Comparison of ENCODE assay signal across 9 mouse cellular contexts in the genomic region with DNA sequence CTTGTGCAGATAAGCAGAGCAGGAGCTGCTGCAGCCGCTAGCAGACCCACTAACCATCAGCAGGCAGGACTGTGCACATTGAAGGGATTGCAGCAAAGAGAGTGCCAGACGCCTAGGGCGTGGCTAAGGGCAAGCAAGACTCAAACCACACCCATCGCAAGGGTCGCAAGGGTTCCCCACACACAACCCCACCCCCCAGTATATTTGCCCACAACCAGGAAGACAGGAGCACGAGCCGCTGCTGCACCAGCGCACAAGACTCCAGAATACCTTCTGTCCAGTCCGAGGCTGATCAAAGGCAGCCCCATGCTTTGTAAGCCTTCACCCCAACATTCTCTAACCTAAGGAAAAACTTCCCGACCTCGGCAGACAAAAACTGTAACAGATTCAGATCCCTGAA. TPM values are rescaled to one million over a fixed set of nuclear protein-coding genes. Genes with fewer than 3 reads are reported as not detected.
DNase-seq lines count a peak whose midpoint lies in the region; ATAC-seq lines count a peak whose summit lies in the region.
"Had no signal": no experiment of that assay in that cellular context is flagged by ENCODE, and none has a peak within 500 bp of the region (broad histone marks: within the 10 kb centered on the region; RNA-seq: fewer than 3 reads in every experiment).

No protein-coding gene starts in this region.

- H3K4me3 ChIP-seq in forebrain, embryonic 14.5 days (ENCODE audit: low read depth, low read length): peak overlapping the region; percentile 70

- DNase-seq in heart, adult 11 months: peak; percentile 92
- DNase-seq in heart, adult 8-10 months (ENCODE audit: low spot score): no peak
- peak; percentile 72 for DNase-seq in R1 (ENCODE audit: low read depth, low spot score)
- no peak for DNase-seq in forebrain, embryonic 14.5 days (ENCODE audit: low spot score)
- DNase-seq in right cerebral cortex, postnatal 14 days: no peak
- DNase-seq in lung, postnatal 14 days: no peak
- DNase-seq in thymus, postnatal 10 days (ENCODE audit: low spot score in 2 of 2): no peak

- no peak for ATAC-seq in forebrain, embryonic 14.5 days
- ATAC-seq in megakaryocyte, adult 5-6 weeks (ENCODE audit: poor library complexity, severe bottlenecking): peak; percentile 56

- peak overlapping the region; percentile 71 for H3K9ac ChIP-seq in forebrain, embryonic 14.5 days (ENCODE audit: low read length)

- H3K27me3 ChIP-seq in forebrain, embryonic 14.5 days (replicated peaks; ENCODE audit: control insufficient read depth, insufficient read depth, low read length): peaks cover 30% of the 10 kb centered on the region

- 0% methylated on average over 11 of the region's 11 CpGs for WGBS in forebrain, embryonic 14.5 days

- H3K27ac ChIP-seq in forebrain, embryonic 14.5 days (ENCODE audit: low read depth, low read length): no peak overlapping the region

- no peaks in the 10 kb centered on the region for H3K9me3 ChIP-seq in forebrain, embryonic 14.5 days (replicated peaks; ENCODE audit: control insufficient read depth, low read length)

- no peaks in the 10 kb centered on the region for H3K36me3 ChIP-seq in forebrain, embryonic 14.5 days (ENCODE audit: control insufficient read depth, insufficient read depth, low read length)

- H3K4me2 ChIP-seq in forebrain, embryonic 14.5 days (ENCODE audit: low read length): peak overlapping the region; percentile 88

- H3K4me1 ChIP-seq in forebrain, embryonic 14.5 days (ENCODE audit: control insufficient read depth, insufficient read depth, low read length): peaks cover 7% of the 10 kb centered on the region; the same call in 1 of the 2 replicates

RNA-seq across cellular contexts. Expression of a gene that starts 1.7 kb away (rescaled TPM):
- total RNA-seq in heart, adult 8-10 months (2022): 1 to 10 TPM in 2 of 4 experiments, under 1 TPM in 2; 0.57 to 1.1 (median 1.0) TPM
- 1.4 and 2.2 TPM in 2 replicates for polyA plus RNA-seq in forebrain, embryonic 14.5 days (2014; fragmentation: Nextera tagmentation; extraction: Ambion mirVana)
- total RNA-seq in megakaryocyte, adult 5-6 weeks (2015): 2.3 and 3.8 TPM in 2 replicates
- 4.8 and 5.5 TPM in 2 replicates for total RNA-seq in megakaryocyte, adult 5-6 weeks (2017)

RNA-seq across cellular contexts. Expression of a gene that starts 1.9 kb away (rescaled TPM):
- total RNA-seq in heart, adult 8-10 months (2022): not detected
- polyA plus RNA-seq in forebrain, embryonic 14.5 days (2014; fragmentation: Nextera tagmentation; extraction: Ambion mirVana): 0.10 TPM in 1 of 2 replicates, not detected in the other
- 0.56 and 0.57 TPM in 2 replicates for total RNA-seq in megakaryocyte, adult 5-6 weeks (2015)
- total RNA-seq in megakaryocyte, adult 5-6 weeks (2017): 1.2 and 1.9 TPM in 2 replicates
- polyA plus RNA-seq: C2C12 had no signal

RNA-seq across cellular contexts. Expression of a gene that starts 49.6 kb away (rescaled TPM):
- total RNA-seq in heart, adult 8-10 months (2022): 10 to 100 TPM; 25.3 to 35.7 (median 30.4) TPM
- polyA plus RNA-seq in forebrain, embryonic 14.5 days (2014; fragmentation: Nextera tagmentation; extraction: Ambion mirVana): 162 and 165 TPM in 2 replicates
- total RNA-seq in megakaryocyte, adult 5-6 weeks (2015): 75.7 and 86.1 TPM in 2 replicates
- 79.6 and 82.8 TPM in 2 replicates for total RNA-seq in megakaryocyte, adult 5-6 weeks (2017)

Comparison
In these comparisons a context has a peak if more than half of its experiments do, and no peak if none do; other contexts are left out.
1. DNase-seq: peak in heart, adult 11 months (single experiment) and R1 (single experiment); none in heart, adult 8-10 months (single experiment), forebrain, embryonic 14.5 days (single experiment), right cerebral cortex, postnatal 14 days (single experiment), lung, postnatal 14 days (single experiment) and thymus, postnatal 10 days (0 of 2).